Mouse (Mus musculus) left cerebral cortex, adult 2 months (tissue): ENCODE data around the gene Nudt22. TPM values are rescaled to one million over a fixed set of nuclear protein-coding genes. Genes with fewer than 3 reads are reported as not detected.

Experiments used
- DNase-seq, 2 experiments: peaks; one replicate each; pipeline ENCODE4 v3.0.0; 2021 to 2022; ENCODE audit warnings: low spot score in 2 of 2, mixed read lengths in 1 of 2; ENCODE audit errors: extremely low spot score in 1 of 2
- H3K27ac ChIP-seq: fragments of 200-600 bp; 2 replicates; pipeline ENCODE4 v1.8.1; 2022
- H3K4me3 ChIP-seq: fragments of 200-600 bp; 2 replicates; pipeline ENCODE4 v1.8.1; 2022
- CTCF ChIP-seq: fragments of 200-600 bp; IDR thresholded peaks from 2 replicates; pipeline ENCODE4 v1.8.1; 2022; ENCODE audit warnings: antibody characterized with exemption, mild to moderate bottlenecking, moderate library complexity
- intact Hi-C: fragments of 180-260 bp; cut with DNase I; formaldehyde crosslinking; loops from one replicate; pipeline ENCODE4 v1.15.1; 2025
- total RNA-seq, 2 experiments: library from RNA; stranded (reverse); gene quantifications; 2 replicates each; pipeline ENCODE4 v1.2.3; 2021

The Nudt22 gene
- total RNA-seq, 2 experiments from 2014 or later = 15.8 to 16.8 TPM

GRCm38 (mm10) chr19:6980381-6981093 is 15.4 kb downstream of the Nudt22 start, which contains the start of gene Fkbp2:
Gene Fkbp2, minus strand, starts transcription at chr19:6980501.
- peak within 1 kb of the TSS; percentile 91 for H3K4me3 ChIP-seq
- TF ChIP-seq CTCF = no peak
- intact Hi-C loops = no loop called here
- peak; percentile 97 to 98 for DNase-seq
- peak within 1 kb of the TSS; percentile 99 for H3K27ac ChIP-seq

GRCm38 (mm10) chr19:6979486-6980380 is 16.2 kb downstream of the Nudt22 start:
- TF ChIP-seq CTCF = peak; percentile 66
- peak overlapping the region; percentile 99 for H3K27ac ChIP-seq
- DNase-seq = peak; percentile 98 to 100
- intact Hi-C loops = loop anchor here (2.0 to 5.0 kb wide), 2 partner anchors 37 to 57 kb away; partner anchors contain the start of genes Bad and Gpr137
- peak overlapping the region; percentile 91 for H3K4me3 ChIP-seq

- Histone ChIP-seq H3K4me3 (peak overlapping the region; percentile 91), H3K27ac (peak overlapping the region; percentile 99)
- TF ChIP-seq CTCF = no peak
- intact Hi-C loops = loop anchor here (2.0 to 5.0 kb wide), 2 partner anchors 37 to 56 kb away; partner anchors contain the start of genes Bad and Gpr137
- peak; percentile 43 for DNase-seq
These were observed 16.9 kb downstream of the Nudt22 start for GRCm38 (mm10) chr19:6979001-6979479.

- H3K27ac ChIP-seq = peak overlapping the region; percentile 99; the same call in 1 of the 2 replicates
- H3K4me3 ChIP-seq = peak overlapping the region; percentile 91
- no peak for TF ChIP-seq CTCF
- intact Hi-C loops = loop anchor here (2.0 to 5.0 kb wide), 2 partner anchors 36 to 56 kb away; partner anchors contain the start of genes Bad and Gpr137
- DNase-seq = no peak
These were observed 17.3 kb downstream of the Nudt22 start for GRCm38 (mm10) chr19:6978639-6978974.

GRCm38 (mm10) chr19:6977759-6978638 is 17.9 kb downstream of the Nudt22 start:
- intact Hi-C loops = loop anchor here (2.0 to 5.0 kb wide), 2 partner anchors 36 to 55 kb away; partner anchors contain the start of genes Bad and Gpr137
- Histone ChIP-seq H3K4me3 (peak overlapping the region; percentile 91), H3K27ac (peak overlapping the region; percentile 99; the same call in 1 of the 2 replicates)
- TF ChIP-seq CTCF = no peak
- no peak for DNase-seq

GRCm38 (mm10) chr19:6975537-6976521 is 20.1 kb downstream of the Nudt22 start, which contains the start of gene Plcb3:
Gene Plcb3, minus strand, starts transcription at chr19:6976470.
- intact Hi-C loops = loop anchor here (5.0 kb wide), 1 partner anchor 34 kb away; the partner anchor contains the start of genes Bad and Gpr137
- DNase-seq = peak; percentile 43 to 68
- TF ChIP-seq CTCF = peak; percentile 30
- Histone ChIP-seq H3K27ac (peak within 1 kb of the TSS; percentile 80), H3K4me3 (peak within 1 kb of the TSS; percentile 92)

- peak; percentile 72 to 76 for DNase-seq
- Histone ChIP-seq H3K4me3 (peak within 1 kb of the TSS; percentile 92), H3K27ac (peak within 1 kb of the TSS; percentile 80)
- no peak for TF ChIP-seq CTCF
- intact Hi-C loops = loop anchor here (5.0 kb wide), 1 partner anchor 32 kb away; the partner anchor contains the start of genes Bad and Gpr137
These were observed 21.4 kb downstream of the Nudt22 start, which contains the start of gene Ppp1r14b for GRCm38 (mm10) chr19:6974211-6975205. Gene Ppp1r14b, plus strand, starts transcription at chr19:6974968.

GRCm38 (mm10) chr19:6973581-6974190 is 22.2 kb downstream of the Nudt22 start:
- Histone ChIP-seq H3K4me3 (peak overlapping the region; percentile 92), H3K27ac (no peak overlapping the region; the same call in 1 of the 2 replicates)
- intact Hi-C loops = no loop called here
- DNase-seq = no peak
- TF ChIP-seq CTCF = no peak
